Mouse (Mus musculus) intestine, embryonic 16.5 days (tissue): Measurements from ENCODE around the gene E430018J23Rik. TPM values are rescaled to one million over a fixed set of nuclear protein-coding genes. Genes with fewer than 3 reads are reported as not detected.
"Not testable (repeated sequence)": the region's sequence is repeated elsewhere in the genome, so short reads cannot be mapped to it uniquely, and the experiment has no call there.

Experiments
- ATAC-seq: fragments of 200-750 bp; cut with Nextera tagmentation; 2 replicates; pipeline ENCODE4 v1.8.0; 2017; ENCODE audit warnings: moderate TSS enrichment, moderate library complexity
- H3K27ac ChIP-seq: fragments of 300-500 bp; sonication (generic); 2 replicates; pipeline ENCODE4 v1.5.1; 2014; ENCODE audit warnings: mild to moderate bottlenecking, low read length
- H3K27me3 ChIP-seq: fragments of 300-500 bp; sonication (generic); replicated peaks from 2 replicates; pipeline ENCODE4 v1.6.1; 2014; ENCODE audit warnings: low read length, control low read depth, mixed read lengths; ENCODE audit not compliant: control insufficient read depth, insufficient read depth
- H3K36me3 ChIP-seq: fragments of 300-500 bp; sonication (generic); 2 replicates; pipeline ENCODE4 v1.6.1; 2014; ENCODE audit warnings: low read length, control low read depth; ENCODE audit not compliant: control insufficient read depth, insufficient read depth
- H3K4me1 ChIP-seq: fragments of 300-500 bp; sonication (generic); 2 replicates; pipeline ENCODE4 v1.6.1; 2014; ENCODE audit warnings: low read length, control low read depth, mixed read lengths; ENCODE audit not compliant: control insufficient read depth, insufficient read depth
- H3K4me2 ChIP-seq: fragments of 300-500 bp; sonication (generic); 2 replicates; pipeline ENCODE4 v1.6.1; 2014; ENCODE audit warnings: low read depth, low read length, control low read depth
- H3K4me3 ChIP-seq: fragments of 300-500 bp; sonication (generic); 2 replicates; pipeline ENCODE4 v1.5.1; 2014; ENCODE audit warnings: mild to moderate bottlenecking, low read length
- H3K9ac ChIP-seq: fragments of 300-500 bp; sonication (generic); 2 replicates; pipeline ENCODE4 v1.6.1; 2014; ENCODE audit warnings: low read depth, low read length
- H3K9me3 ChIP-seq: fragments of 300-500 bp; sonication (generic); 2 replicates; pipeline ENCODE4 v1.6.1; 2016; ENCODE audit warnings: low read length, control low read depth; ENCODE audit not compliant: control insufficient read depth
- WGBS: fragments of 180-500 bp; shearing (Covaris S2); extraction: QIAGEN DNeasy Blood & Tissue Kit; methylation state at CpG from one replicate; pipeline ENCODE4 v1.1.7; 2014; 5-methylcytosine and 5-hydroxymethylcytosine counted together
- polyA plus RNA-seq: library from polyadenylated mRNA; unstranded; fragments of >200 nt; fragmentation: Nextera tagmentation; extraction: Ambion mirVana; gene quantifications from 2 replicates; pipeline ENCODE4 v1.2.1, GENCODE M21; 2015

The E430018J23Rik gene
- polyA plus RNA-seq, 1 experiment from 2014 or later, result 8.2 TPM

DNA sequence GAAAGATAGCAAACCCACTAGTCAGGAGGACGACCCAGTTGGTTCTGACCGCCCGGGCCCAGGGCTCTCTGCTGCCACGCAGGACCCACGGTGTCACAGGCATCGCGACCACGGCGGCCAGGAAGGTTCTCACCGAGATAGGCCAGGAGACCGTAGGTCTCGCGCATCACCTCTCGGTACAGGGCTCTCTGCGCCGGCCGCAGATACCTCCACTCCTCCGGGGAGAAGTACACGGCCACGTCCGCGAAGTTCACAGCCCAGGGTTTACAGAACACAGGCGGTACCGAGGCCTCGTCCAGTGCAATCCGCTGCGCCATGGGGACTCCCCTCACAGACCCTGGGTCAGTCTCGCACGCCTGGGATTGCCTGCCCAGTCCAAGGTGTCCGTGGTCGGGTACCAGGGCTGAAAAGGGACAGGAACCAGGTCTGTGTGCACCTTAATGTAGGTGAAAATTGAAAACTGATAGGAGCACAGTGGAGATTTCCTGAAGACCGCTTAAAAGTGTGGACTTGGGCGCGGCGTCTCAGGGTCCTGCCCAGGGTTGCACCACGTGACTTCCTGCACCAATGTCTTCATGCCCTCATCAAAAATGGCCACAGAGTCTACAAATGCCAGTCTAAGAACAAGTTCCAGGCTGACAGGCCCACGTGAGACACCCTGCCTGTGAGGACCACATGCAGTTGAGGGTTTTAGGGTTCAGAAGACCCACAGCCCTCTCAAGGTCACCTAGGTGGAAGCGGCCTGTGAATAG lies 6.6 kb downstream of the E430018J23Rik start, which contains the start of gene 9130019O22Rik:
Gene 9130019O22Rik (minus strand): TSS at position 526 of the 752 bp plus-strand sequence.
- WGBS, result 8% methylated on average over 38 of the region's 38 CpGs
- Histone ChIP-seq H3K4me3 (peak within 1 kb of the TSS; percentile 66), H3K4me2 (peak within 1 kb of the TSS; percentile 73), H3K27ac (0 out of 2 replicates have a peak within 1 kb of the TSS, but pooled peaks have one; percentile 63), H3K9ac (peak within 1 kb of the TSS; percentile 78), H3K36me3 (peaks cover 18% of the 10 kb centered on the region), H3K4me1 (no peaks in the 10 kb centered on the region), H3K9me3 (no peaks in the 10 kb centered on the region), H3K27me3 (no peaks in the 10 kb centered on the region)
- ATAC-seq, result peak; percentile 88

DNA sequence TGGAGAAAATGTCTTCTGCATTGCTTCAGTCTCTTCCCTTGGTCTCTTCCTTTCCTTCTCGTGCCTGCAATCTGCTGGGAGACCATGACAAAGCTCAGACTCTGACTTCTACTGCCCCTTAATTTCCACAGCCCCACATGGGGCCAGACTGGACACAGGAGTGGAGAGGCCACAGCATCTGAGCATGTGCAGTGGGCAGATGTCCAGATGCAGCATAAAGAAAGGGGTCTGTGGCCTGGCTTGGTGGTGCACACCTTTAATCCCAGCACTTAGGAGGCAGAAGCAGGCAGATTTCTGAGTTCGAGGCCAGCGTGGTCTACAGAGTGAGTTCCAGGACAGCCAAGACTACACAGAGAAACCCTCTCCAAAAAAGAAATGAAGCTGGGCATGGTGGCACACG lies 7.9 kb downstream of the E430018J23Rik start:
- H3K4me2 ChIP-seq, H3K4me1 ChIP-seq, H3K27me3 ChIP-seq, H3K4me3 ChIP-seq, H3K9me3 ChIP-seq, ATAC-seq, H3K27ac ChIP-seq, H3K9ac ChIP-seq: not testable (repeated sequence)
- peaks cover 12% of the 10 kb centered on the region for H3K36me3 ChIP-seq
- WGBS, result 92% methylated on average over 4 of the region's 4 CpGs

DNA sequence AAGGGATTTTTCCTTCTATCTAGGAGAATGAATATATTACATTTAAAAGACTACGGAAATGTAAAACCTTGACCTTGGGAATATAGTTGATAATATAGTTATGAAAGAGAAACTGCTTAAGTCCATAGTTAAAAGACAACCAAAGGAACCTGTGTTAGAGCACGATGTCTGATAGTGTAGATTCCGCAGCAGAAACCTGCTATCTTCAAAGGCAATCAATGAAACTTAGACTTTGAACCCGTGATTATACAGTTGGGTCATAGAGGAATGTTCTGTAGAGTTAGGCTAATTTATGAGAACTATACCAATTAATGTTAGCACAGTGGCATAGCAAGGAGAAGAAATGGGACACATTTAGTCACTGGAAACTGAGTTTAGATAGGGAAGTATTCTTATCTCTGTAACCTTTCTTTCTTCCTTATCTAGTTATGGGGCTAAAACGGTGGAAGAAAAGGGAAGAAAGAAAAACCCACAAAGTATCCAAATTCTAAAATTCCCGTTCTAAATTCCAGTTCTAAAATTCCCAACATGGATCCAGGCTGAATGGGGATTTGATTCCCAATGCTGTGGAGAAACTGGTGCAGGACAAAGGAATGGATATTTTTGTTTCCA lies 15.0 kb downstream of the E430018J23Rik start:
- peak; percentile 71 for ATAC-seq

DNA sequence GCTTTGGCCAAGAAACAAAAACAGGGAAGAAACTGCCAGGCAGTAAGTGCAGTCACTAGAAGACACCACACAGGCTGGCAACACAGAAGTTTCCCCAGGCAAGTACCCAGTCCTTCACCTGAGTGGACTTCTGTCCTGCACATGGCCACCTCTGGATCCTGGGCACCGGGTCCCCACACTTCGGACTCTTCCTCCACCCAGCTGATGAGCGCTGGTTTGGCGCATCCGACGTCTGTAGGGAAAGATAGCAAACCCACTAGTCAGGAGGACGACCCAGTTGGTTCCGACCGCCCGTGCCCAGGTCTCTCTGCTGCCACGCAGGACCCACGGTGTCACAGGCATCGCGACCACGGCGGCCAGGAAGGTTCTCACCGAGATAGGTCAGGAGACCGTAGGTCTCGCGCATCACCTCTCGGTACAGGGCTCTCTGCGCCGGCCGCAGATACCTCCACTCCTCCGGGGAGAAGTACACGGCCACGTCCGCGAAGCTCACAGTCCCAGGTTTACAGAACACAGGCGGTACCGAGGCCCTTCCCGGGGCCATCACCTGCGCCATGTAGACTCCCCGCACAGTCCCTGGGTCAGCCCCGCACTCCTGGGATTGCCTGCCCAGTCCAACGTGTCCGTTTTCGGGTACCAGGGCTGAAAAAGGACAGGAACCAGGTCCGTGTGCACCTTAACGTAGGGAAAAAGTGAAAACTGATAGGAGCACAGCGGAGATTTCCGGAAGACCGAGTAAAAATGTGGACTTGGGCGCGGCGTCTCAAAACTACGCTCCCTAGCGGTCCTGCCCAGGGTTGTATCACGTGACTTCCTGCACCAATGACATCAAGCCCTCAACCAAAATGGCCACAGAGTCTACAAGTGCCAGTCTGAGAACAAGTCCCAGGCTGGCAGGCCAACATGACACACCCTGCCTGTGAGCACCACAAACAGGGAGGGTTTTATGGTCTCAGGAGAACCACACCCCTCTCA lies 17.9 kb downstream of the E430018J23Rik start, which contains the start of gene Zfp747:
Gene Zfp747 (minus strand): TSS at position 780 of the 975 bp plus-strand sequence.
- H3K9me3 ChIP-seq, H3K27me3 ChIP-seq, H3K36me3 ChIP-seq, H3K4me1 ChIP-seq: not testable (repeated sequence)
- Histone ChIP-seq H3K4me2 (peak within 1 kb of the TSS; percentile 65), H3K27ac (peak within 1 kb of the TSS; percentile 83), H3K9ac (peak within 1 kb of the TSS; percentile 78), H3K4me3 (peak within 1 kb of the TSS; percentile 64)
- ATAC-seq, result peak; percentile 92
- 2% methylated on average over 49 of the region's 49 CpGs for WGBS

More for the DNA sequence above, 15.0 kb downstream of the E430018J23Rik start:
- H3K9ac ChIP-seq, result no peak overlapping the region
- H3K27me3 ChIP-seq, result no peaks in the 10 kb centered on the region
- peaks cover 8% of the 10 kb centered on the region; the same call in 1 of the 2 replicates for H3K36me3 ChIP-seq
- 47% methylated on average over 6 of the region's 6 CpGs for WGBS
- H3K4me3 ChIP-seq, result no peak overlapping the region
- peaks cover 3% of the 10 kb centered on the region; the same call in 1 of the 2 replicates for H3K4me1 ChIP-seq
- H3K9me3 ChIP-seq, result 0 out of 2 replicates have a peak, but pooled peaks cover 3% of the 10 kb centered on the region
- peak overlapping the region; percentile 79 for H3K27ac ChIP-seq
- H3K4me2 ChIP-seq, result no peak overlapping the region

DNA sequence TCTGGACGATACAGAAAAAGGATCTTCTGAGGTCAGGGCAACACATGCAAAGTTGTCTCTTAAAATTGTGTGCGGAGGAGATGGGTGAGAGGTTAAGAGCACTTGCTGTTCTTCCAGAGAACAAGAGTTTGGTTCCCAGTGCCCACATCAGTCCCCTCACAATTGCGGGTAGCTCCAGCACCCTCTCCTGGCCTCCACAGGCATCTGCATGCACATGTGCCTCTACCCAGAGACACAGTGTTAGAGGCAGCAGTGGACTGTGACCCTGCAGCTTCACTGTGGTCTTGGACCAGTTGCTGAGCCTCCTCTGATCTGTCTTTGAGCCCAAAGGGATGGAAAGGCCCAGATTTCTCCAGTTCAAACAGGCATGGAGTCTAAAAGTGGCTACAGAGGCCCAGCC lies 21.6 kb downstream of the E430018J23Rik start:
- H3K4me2 ChIP-seq, H3K9me3 ChIP-seq, H3K27me3 ChIP-seq, H3K36me3 ChIP-seq, ATAC-seq, H3K9ac ChIP-seq, H3K27ac ChIP-seq, H3K4me1 ChIP-seq, H3K4me3 ChIP-seq: not testable (repeated sequence)
- 84% methylated on average over 3 of the region's 3 CpGs for WGBS

DNA sequence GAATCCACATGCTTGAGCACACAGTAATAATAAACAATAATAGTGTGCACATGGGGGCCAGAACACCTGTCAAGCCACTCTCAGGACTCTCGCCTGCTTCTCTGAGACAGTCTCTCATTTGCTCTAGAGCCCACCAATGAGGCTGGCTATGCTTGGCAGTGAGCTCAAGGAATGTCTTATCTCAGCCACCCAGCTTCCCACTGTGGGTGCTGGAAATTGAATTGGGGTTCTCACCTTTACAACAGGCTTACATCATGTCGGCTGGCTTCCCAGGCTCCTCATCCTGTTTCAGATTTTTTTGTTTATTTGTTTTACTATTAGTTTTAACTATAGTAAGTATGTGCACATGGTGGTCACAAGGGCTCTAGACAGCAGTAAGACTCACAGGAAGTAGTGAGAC lies 22.2 kb downstream of the E430018J23Rik start:
- ATAC-seq, result no peak
- Histone ChIP-seq H3K9ac (no peak overlapping the region), H3K27ac (no peak overlapping the region), H3K4me3 (no peak overlapping the region), H3K36me3 (peaks cover 9% of the 10 kb centered on the region; the same call in 1 of the 2 replicates), H3K4me2 (no peak overlapping the region), H3K27me3 (no peaks in the 10 kb centered on the region), H3K4me1 (no peaks in the 10 kb centered on the region), H3K9me3 (0 out of 2 replicates have a peak, but pooled peaks cover 3% of the 10 kb centered on the region)
- WGBS, result 86% methylated on average over 2 of the region's 2 CpGs

DNA sequence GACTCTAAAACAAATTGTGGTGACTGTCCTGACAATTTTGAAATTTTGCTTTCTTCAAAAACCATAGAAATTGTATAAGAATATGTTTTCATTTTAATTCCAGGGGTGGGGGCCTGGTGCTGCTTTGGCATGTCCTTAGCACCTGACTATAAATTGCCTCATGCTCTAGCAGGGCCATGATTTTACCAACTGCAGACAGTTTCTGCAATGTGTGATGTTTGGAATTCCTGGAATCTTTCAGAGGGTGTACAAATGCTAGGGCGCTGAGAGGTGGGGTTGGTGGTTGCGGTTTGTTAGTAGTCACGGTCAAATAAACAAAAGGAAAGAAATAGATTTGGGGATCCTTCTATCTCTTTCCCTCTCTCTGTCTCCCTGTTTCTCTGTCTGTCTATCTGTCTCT lies 27.2 kb downstream of the E430018J23Rik start:
- H3K9me3 ChIP-seq, result no peaks in the 10 kb centered on the region
- H3K9ac ChIP-seq, result no peak overlapping the region
- peaks cover 10% of the 10 kb centered on the region for H3K4me1 ChIP-seq
- H3K4me2 ChIP-seq, result no peak overlapping the region
- H3K4me3 ChIP-seq, result no peak overlapping the region
- no peak for ATAC-seq
- H3K36me3 ChIP-seq, result no peaks in the 10 kb centered on the region
- H3K27me3 ChIP-seq, result no peaks in the 10 kb centered on the region
- H3K27ac ChIP-seq, result no peak overlapping the region
- WGBS, result 75% methylated on average over 3 of the region's 3 CpGs

DNA sequence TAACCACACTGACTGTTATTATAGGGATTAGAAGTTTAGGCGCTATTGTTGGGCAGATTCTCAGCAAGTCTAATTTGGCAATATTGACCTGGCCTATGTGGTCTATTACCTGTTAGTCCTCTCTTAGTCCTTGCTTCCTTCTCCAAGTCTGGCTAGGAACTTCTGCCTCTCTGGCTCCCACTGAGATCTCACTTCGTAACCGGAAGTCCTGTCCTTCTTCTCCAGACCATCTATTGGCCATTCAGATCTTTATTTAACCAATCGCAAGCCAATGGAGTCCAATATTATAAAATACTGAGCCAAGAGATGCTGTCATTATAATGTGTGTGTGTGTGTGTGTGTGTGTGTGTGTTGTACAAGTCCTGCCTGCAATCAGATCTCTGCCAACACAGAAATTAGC lies 29.3 kb downstream of the E430018J23Rik start:
- WGBS, result 68% methylated on average over 4 of the region's 4 CpGs
- Histone ChIP-seq H3K4me3 (peak overlapping the region; percentile 49), H3K27ac (peak overlapping the region; percentile 69), H3K4me1 (peaks cover 10% of the 10 kb centered on the region), H3K36me3 (no peaks in the 10 kb centered on the region), H3K4me2 (peak overlapping the region; percentile 67; the same call in 1 of the 2 replicates), H3K9ac (peak overlapping the region; percentile 74), H3K27me3 (no peaks in the 10 kb centered on the region), H3K9me3 (no peaks in the 10 kb centered on the region)
- no peak for ATAC-seq
